Mouse (Mus musculus) intestine, postnatal 0 days (tissue): ENCODE data around the gene Hs6st3. TPM values are rescaled to one million over a fixed set of nuclear protein-coding genes. Genes with fewer than 3 reads are reported as not detected.

Source experiments
- ATAC-seq: fragments of 200-750 bp; cut with Nextera tagmentation; 2 replicates; pipeline ENCODE4 v1.8.0; 2017; ENCODE audit warnings: mild to moderate bottlenecking, moderate TSS enrichment, moderate library complexity
- H3K27ac ChIP-seq: fragments of 300-500 bp; sonication (generic); 2 replicates; pipeline ENCODE4 v1.5.1; 2014; ENCODE audit warnings: mild to moderate bottlenecking, low read depth, low read length, moderate library complexity
- H3K27me3 ChIP-seq: fragments of 300-500 bp; sonication (generic); replicated peaks from 2 replicates; pipeline ENCODE4 v1.6.1; 2014; ENCODE audit warnings: low read length, mixed read lengths; ENCODE audit not compliant: control insufficient read depth, insufficient read depth
- H3K36me3 ChIP-seq: fragments of 300-500 bp; sonication (generic); 2 replicates; pipeline ENCODE4 v1.6.1; 2014; ENCODE audit warnings: mild to moderate bottlenecking, moderate library complexity; ENCODE audit not compliant: control insufficient read depth, insufficient read depth
- H3K4me1 ChIP-seq: fragments of 300-500 bp; sonication (generic); replicated peaks from 2 replicates; pipeline ENCODE4 v1.6.1; 2014; ENCODE audit warnings: antibody characterized with exemption, low read length, mixed read lengths; ENCODE audit not compliant: control insufficient read depth, insufficient read depth
- H3K4me2 ChIP-seq: fragments of 300-500 bp; sonication (generic); replicated peaks from 2 replicates; pipeline ENCODE4 v1.6.1; 2014; ENCODE audit warnings: low read depth, mild to moderate bottlenecking, moderate library complexity
- H3K4me3 ChIP-seq: fragments of 300-500 bp; sonication (generic); 2 replicates; pipeline ENCODE4 v1.5.1; 2014; ENCODE audit warnings: low read depth, low read length
- H3K9ac ChIP-seq: fragments of 300-500 bp; sonication (generic); 2 replicates; pipeline ENCODE4 v1.6.1; 2014; ENCODE audit warnings: mild to moderate bottlenecking, low read depth, low read length
- H3K9me3 ChIP-seq: fragments of 300-500 bp; sonication (generic); 2 replicates; pipeline ENCODE4 v1.6.1; 2016; ENCODE audit warnings: mixed run types; ENCODE audit not compliant: control insufficient read depth
- CTCF ChIP-seq: sonication (generic); IDR thresholded peaks from 2 replicates; pipeline ENCODE4 v1.5.1; 2016; ENCODE audit warnings: low read depth, mild to moderate bottlenecking, control low read depth, antibody characterized with exemption, moderate library complexity
- WGBS: fragments of 180-500 bp; shearing (Covaris S2); extraction: QIAGEN DNeasy Blood & Tissue Kit; methylation state at CpG from one replicate; pipeline ENCODE4 v1.1.7; 2014; 5-methylcytosine and 5-hydroxymethylcytosine counted together
- polyA plus RNA-seq: library from polyadenylated mRNA; unstranded; fragments of >200 nt; fragmentation: Nextera tagmentation; extraction: Ambion mirVana; gene quantifications from 2 replicates; pipeline ENCODE4 v1.2.1, GENCODE M21; 2015

Hs6st3 gene
- polyA plus RNA-seq, 1 experiment from 2014 or later = not detected

GRCm38 (mm10) chr14:119849338-119849737 is 711.2 kb downstream of the Hs6st3 start:
- Histone ChIP-seq H3K27ac (no peak overlapping the region), H3K4me3 (no peak overlapping the region), H3K27me3 (no peaks in the 10 kb centered on the region), H3K4me1 (no peaks in the 10 kb centered on the region), H3K36me3 (no peaks in the 10 kb centered on the region), H3K9ac (no peak overlapping the region), H3K4me2 (no peak overlapping the region), H3K9me3 (no peaks in the 10 kb centered on the region)
- ATAC-seq = no peak
- WGBS = 82% methylated on average over 7 of the region's 7 CpGs
- TF ChIP-seq CTCF = no peak

GRCm38 (mm10) chr14:119852139-119852538 is 714.0 kb downstream of the Hs6st3 start:
- H3K4me1 ChIP-seq = no peaks in the 10 kb centered on the region
- no peak overlapping the region for H3K27ac ChIP-seq
- TF ChIP-seq CTCF = no peak
- no peaks in the 10 kb centered on the region for H3K9me3 ChIP-seq
- 36% methylated on average over 5 of the region's 5 CpGs for WGBS
- H3K27me3 ChIP-seq = no peaks in the 10 kb centered on the region
- H3K4me2 ChIP-seq = no peak overlapping the region
- no peaks in the 10 kb centered on the region for H3K36me3 ChIP-seq
- H3K4me3 ChIP-seq = no peak overlapping the region
- no peak overlapping the region for H3K9ac ChIP-seq
- ATAC-seq = no peak

- Histone ChIP-seq H3K27me3 (no peaks in the 10 kb centered on the region), H3K36me3 (no peaks in the 10 kb centered on the region), H3K9me3 (no peaks in the 10 kb centered on the region), H3K9ac (no peak overlapping the region), H3K27ac (no peak overlapping the region), H3K4me1 (no peaks in the 10 kb centered on the region), H3K4me3 (no peak overlapping the region), H3K4me2 (no peak overlapping the region)
- TF ChIP-seq CTCF = no peak
- WGBS = 62% methylated on average over 23 of the region's 23 CpGs
- no peak for ATAC-seq
Observed at GRCm38 (mm10) chr14:119857338-119858291, 719.5 kb downstream of the Hs6st3 start.

- H3K9ac ChIP-seq = no peak overlapping the region
- TF ChIP-seq CTCF = no peak
- ATAC-seq = no peak
- no peaks in the 10 kb centered on the region for H3K4me1 ChIP-seq
- WGBS = 94% methylated on average over 4 of the region's 4 CpGs
- H3K27me3 ChIP-seq = no peaks in the 10 kb centered on the region
- H3K4me2 ChIP-seq = no peak overlapping the region
- H3K4me3 ChIP-seq = no peak overlapping the region
- no peaks in the 10 kb centered on the region for H3K36me3 ChIP-seq
- H3K9me3 ChIP-seq = no peaks in the 10 kb centered on the region
- no peak overlapping the region for H3K27ac ChIP-seq
Observed at GRCm38 (mm10) chr14:119873617-119874016, 735.5 kb downstream of the Hs6st3 start.

- Histone ChIP-seq H3K27ac (no peak overlapping the region), H3K9me3 (no peaks in the 10 kb centered on the region), H3K27me3 (no peaks in the 10 kb centered on the region), H3K36me3 (no peaks in the 10 kb centered on the region), H3K4me1 (no peaks in the 10 kb centered on the region), H3K4me3 (no peak overlapping the region), H3K9ac (no peak overlapping the region), H3K4me2 (no peak overlapping the region)
- TF ChIP-seq CTCF = no peak
- no peak for ATAC-seq
- WGBS = 89% methylated on average over 8 of the region's 8 CpGs
Observed at GRCm38 (mm10) chr14:119892922-119893321, 754.8 kb downstream of the Hs6st3 start.

GRCm38 (mm10) chr14:119895097-119895496 is 757.0 kb downstream of the Hs6st3 start:
- ATAC-seq = no peak
- Histone ChIP-seq H3K4me3 (no peak overlapping the region), H3K27ac (no peak overlapping the region), H3K9ac (no peak overlapping the region), H3K27me3 (no peaks in the 10 kb centered on the region), H3K4me2 (no peak overlapping the region), H3K9me3 (no peaks in the 10 kb centered on the region), H3K4me1 (no peaks in the 10 kb centered on the region), H3K36me3 (no peaks in the 10 kb centered on the region)
- TF ChIP-seq CTCF = no peak
- 78% methylated on average over 8 of the region's 8 CpGs for WGBS
